Mouse (Mus musculus) left cerebral cortex, adult 18-20 months (tissue): ENCODE results near the gene Cdk6. TPM values are rescaled to one million over a fixed set of nuclear protein-coding genes. Genes with fewer than 3 reads are reported as not detected.
"Not testable (repeated sequence)": the region's sequence is repeated elsewhere in the genome, so short reads cannot be mapped to it uniquely, and the experiment has no call there.

Experiments
- DNase-seq, 2 experiments: peaks; one replicate each; pipeline ENCODE4 v3.0.0; 2021 to 2022; ENCODE audit warnings: low spot score in 2 of 2, mixed read lengths in 1 of 2
- total RNA-seq, 2 experiments: library from RNA; stranded (reverse); gene quantifications; 2 replicates each; pipeline ENCODE4 v1.2.3; 2021

Gene Cdk6
- total RNA-seq, 2 experiments from 2014 or later, result 2.2 to 3.8 TPM

DNA sequence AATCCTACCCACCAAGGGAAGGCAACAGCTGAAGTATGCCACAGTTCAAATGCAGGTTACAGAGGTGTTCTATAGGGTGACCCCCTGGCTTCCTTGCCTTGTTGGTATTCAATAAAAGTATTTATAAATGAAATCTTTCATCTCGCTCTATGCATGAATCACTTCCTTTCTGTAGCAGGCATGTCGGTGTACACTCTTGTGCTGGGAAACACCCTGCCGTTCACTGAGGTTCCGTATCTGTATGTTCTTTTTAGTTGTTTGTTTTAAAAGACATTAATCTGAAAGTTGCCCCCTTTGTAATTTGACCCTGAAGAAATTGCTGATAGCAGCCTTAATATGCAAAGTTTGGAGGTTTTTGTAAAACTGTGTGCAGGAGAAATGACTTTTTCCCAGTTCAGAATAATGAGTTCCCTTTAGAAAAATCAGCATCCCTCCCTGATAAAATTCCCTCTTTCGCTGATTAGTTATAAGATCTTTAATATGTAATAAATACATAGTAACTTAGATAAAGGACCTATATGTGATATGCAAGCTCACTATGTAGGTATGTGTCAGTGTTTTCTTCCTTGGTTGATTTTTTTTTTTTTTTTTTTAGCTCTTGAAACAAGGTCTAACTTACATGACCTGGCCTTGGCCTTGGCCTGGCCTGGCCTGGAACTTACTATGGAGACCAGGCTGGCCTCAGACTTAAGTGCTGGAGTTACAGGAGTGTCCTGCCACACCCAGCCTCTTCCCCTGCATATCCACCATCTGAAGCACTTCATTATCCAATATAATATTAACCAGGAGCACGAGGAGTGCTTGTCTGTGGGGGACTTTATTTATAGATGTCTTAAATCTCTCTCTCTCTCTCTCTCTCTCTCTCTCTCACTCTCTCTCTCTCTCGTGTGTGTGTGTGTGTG is 167.4 kb downstream of the Cdk6 start:
- DNase-seq, result no peak

DNA sequence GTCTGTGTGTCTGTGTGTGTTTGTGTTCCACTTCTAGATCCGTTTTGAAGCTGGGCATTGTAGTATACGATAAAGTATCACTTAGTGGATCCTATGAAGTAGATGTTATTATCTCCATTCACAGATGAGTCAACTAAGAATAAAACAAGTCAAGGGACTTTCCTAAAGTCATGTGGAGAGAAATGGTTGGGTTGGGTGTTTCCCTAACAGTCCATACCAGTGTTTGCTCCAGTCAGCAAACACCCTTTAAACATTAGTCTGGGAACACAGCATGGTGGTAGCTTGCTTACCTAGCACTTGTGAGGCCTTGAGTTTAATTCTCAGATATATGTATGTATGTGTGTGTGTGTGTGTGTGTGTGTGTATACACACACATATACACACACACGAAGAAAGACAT is 168.2 kb downstream of the Cdk6 start:
- no peak for DNase-seq

DNA sequence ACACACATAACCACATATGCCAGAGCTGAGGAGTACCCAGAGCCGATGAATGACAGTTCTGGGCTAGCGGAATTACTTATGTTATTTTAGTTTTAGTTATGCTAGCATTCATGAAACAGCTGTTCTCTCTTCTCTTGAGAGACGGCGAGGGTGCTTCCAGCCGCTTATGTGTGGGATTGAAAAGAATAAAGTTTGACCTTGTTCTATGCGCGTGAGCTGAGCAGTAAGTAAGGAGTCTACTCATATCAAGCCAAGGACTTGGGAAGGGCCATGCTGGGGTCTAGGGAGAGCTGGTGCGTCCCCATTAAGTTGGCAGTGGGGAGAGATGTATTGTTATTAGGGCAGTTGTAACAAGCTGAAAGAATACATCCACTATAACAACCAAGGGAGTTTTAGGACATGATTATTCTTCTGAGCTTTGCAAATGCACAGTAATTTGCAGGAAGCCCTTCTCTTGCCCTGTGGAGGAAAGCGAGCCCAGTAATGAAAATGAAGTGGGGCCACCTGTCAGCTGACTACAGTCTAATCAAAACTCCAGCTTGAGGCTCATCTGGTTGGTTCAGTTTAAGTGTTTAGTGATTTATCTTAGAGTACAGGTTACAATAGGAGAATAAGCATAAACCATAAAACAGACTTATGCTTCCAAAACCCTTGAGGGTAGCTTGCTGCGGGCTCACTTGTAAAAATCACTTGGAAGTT is 170.0 kb downstream of the Cdk6 start:
- no peak for DNase-seq

DNA sequence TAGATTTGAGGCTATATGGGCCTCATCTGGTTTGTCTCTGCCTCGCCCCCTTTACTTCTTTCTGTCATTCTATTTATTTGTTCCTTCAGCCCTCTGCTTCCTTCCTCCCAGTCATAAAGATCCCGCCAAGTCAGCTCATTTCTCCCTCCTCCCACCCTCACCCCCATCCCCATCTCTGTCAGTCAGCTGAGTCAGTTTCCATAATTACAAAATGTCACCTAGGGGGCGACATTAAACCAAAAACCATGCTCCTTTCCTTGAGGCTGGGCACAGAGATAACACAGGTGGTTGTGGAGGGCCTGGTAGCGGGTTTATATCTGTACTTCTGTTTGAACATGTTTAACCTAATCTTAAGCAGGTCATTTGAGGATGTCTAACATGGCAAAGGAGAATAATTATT is 171.3 kb downstream of the Cdk6 start:
- DNase-seq, result no peak

DNA sequence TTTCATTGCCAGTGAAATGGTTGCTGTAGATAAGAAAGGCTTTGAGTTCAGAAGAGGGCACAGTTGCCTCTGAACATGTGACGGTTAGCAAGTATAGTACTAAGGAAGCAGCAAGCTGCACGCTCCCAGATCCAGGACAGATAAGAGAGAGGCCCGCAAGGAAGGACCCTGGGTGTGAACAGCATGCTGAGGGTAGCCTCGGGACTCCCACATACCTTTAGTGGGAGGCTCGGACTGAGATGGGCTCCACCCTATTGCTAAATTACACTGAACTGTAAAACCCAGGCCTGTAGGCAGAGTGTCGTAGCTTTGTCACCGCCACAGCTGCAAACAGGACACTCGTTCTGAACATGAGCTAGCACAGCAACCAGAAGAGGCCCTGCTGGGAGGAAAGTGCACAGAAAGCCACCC is 173.6 kb downstream of the Cdk6 start:
- DNase-seq, result no peak

DNA sequence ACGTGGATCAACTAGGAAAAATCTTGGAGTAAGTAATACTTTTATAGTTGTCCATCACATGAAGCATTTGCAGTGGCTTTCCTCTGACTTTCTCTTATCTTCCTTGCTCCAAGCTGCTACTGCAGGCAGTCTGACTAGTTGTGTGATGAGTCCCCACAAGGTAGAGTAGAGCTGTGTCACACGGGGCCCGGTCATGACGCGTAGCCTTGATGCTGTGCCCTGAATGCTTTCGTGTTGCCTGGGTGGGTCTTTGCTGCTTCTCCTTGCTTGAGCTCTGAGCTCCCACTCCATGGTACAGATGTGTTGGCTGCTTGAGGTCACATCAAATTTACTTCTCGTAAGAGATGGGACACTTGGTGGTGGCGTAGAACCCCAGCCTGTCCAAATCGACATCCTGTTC is 174.2 kb downstream of the Cdk6 start:
- no peak for DNase-seq

DNA sequence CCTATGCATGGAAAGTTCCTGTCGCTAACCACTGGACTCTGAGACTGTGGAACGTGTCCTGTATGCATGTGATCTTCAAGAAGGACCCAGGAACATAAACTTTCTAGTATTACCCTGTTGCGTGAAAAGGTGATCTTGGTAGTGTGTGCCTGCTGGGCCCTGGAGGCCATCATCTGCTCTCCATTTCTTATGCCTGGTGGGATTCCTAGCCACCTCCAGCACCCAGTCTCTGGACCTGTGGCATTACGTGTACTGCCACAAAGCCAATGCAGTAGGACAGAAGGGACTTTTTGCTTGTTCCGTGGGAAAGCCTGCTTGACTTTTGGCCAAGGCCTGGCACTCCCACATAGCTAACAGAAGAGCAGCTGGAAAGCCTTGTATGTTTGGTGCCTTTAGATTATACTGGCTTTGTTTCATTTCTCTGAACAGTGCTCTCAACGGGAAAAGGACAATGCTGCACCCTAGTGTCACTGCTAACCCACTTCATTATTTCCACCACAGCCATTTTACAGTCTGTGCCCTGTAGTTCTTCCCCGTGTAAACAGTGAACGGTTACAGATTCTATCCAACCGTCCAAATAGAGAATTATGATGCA is 175.3 kb downstream of the Cdk6 start:
- DNase-seq, result peak; percentile 36 to 39

DNA sequence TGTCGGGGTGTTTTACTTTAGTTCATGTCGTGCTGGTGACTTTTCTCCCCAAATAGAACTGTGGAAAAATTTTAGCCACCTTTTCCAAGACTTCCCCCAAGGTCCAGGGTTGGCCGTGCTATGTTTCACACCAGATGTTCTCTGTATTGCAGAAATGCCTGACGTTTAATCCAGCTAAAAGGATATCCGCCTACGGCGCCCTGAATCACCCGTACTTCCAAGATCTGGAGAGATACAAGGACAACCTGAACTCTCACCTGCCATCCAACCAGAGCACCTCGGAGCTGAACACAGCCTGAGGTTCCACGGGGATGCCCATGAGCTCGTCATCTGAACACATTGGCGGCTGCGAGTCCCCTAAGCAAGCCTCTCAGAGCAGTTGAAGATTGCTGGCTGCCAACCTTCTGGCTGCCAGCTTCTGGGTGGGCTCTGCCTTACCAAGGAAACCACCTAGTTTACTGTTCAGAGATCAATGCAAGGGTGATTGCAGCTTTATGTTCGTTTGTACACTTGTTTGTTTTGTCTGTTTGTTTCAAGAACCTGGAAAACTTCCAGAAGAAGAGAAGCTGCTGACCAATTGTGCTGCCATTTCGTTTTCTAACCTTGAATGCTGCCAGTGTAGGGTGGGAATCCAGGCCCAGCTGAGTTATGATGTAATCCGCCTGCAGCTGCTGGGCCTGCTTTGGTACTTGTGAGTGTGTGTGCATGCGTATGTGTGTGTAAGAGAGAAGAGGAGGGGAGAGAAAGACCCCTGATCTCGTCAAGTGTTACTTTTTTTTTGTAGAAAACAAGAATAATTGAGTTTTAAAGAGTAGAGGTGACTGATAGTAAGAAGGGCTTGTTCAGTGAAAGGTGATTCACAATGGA is 179.4 kb downstream of the Cdk6 start:
- no peak for DNase-seq

DNA sequence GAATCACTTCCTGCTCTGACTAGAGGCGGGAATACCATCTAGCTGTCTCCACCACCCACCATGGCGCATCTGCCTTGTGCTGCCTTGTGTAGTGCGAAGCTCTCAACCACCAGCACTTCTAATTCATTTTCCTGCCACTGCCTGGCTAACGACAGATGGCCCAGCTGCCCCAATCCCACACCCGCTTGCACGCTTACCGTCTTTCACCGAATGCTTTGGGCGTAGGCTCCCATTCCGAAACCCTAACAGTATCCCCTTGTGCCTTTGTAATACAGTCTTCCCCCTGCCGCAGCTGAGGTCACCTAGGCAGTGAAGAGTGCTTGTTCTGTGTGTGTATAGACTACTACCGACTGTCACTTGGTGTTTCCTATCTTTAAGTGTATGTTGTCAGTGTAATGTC is 180.5 kb downstream of the Cdk6 start:
- no peak for DNase-seq

DNA sequence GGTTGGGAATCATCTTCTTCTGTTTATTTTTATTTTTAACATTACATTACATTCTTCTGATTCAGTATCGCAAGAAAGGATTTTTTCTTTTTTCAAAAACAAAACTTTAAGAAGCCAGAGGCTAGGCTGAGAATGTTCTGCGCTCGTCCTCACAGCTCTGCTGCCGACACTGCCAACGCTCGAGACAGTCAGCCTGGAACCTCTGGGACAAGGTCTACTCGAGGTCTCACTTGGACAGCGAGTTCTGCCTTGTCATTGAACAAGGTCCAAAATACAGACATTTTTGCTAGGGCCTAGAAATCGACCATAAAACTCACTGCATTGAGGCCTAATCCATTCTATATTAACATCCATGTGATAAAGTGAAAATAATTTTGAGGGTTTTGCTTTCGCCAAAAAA is 181.5 kb downstream of the Cdk6 start:
- DNase-seq, result no peak

DNA sequence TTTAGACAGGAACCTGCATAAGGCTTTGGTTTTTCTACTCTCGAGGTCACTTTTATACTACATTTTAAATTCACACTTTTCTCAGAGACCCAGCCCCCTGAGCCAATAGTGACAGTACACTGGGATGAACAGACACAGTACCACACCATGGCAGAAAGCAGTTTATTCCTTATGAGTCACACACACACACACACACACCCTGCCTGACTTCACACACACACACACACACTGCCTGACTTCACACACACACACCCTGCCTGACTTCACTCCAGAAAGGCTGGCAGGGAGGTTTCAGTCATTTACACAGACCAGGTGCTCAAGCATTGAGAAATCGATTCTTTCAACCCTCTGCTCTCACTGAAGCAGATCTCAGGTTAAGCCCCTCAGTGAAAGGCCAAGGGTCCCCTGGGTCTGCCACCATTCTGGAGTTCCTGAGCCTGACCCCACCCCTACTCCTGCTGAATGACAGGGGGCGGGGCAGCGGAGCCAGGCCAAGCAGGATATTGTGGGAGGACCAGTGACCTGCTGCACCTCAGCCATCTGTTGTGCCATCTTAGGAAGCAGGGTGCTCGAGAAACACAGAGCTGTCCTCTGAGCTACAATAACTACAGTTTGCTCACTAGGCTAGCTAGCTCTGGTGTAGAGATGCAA is 185.9 kb downstream of the Cdk6 start:
- no peak for DNase-seq

DNA sequence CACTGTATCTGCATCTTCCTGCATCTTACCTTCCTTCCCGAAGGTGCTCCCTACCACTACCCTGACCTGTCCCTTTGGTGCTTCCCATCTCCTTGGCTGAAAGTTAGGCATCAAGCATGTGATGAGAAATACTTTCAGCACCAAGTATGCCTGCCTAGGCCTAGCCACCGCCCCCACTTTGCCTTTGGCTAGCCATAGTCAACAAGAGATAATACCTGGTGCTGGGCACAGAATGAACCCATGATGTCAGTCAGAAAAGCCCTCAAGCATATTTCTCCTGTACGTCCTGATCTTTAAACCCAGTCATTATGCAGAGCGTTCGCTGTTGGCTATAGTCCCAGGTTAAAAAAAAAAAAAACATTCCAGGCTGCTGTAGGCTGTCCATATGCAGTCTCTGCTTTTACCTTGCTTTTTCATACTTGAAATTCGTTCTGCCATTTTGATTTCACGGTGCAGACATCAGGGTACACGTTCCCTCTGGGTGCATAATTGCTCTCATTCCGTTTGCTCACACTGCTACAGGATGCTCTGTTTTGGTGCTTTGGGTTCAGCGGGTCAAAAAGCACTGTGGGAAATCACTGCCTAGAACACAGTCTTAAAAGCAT is 188.4 kb downstream of the Cdk6 start:
- DNase-seq, result no peak

DNA sequence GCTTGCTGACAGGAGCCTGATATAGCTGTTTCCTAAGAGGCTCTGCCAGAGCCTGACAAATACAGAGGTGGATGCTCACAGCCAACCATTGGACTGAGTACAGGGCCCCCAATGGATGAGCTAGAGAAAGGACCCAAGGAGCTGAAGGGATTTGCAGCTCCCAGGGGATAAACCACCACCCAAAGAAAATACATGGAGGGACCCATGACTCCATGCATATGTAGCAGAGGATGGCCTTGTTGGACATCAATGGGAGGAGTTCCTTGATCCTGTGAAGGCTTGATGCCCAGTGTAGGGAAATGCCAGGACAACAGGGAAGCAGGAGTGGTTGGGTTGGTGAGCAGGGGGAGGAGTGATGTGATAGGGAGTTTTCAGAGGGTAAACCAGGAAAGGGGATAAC is 190.8 kb downstream of the Cdk6 start:
- DNase-seq, result not testable (repeated sequence)

DNA sequence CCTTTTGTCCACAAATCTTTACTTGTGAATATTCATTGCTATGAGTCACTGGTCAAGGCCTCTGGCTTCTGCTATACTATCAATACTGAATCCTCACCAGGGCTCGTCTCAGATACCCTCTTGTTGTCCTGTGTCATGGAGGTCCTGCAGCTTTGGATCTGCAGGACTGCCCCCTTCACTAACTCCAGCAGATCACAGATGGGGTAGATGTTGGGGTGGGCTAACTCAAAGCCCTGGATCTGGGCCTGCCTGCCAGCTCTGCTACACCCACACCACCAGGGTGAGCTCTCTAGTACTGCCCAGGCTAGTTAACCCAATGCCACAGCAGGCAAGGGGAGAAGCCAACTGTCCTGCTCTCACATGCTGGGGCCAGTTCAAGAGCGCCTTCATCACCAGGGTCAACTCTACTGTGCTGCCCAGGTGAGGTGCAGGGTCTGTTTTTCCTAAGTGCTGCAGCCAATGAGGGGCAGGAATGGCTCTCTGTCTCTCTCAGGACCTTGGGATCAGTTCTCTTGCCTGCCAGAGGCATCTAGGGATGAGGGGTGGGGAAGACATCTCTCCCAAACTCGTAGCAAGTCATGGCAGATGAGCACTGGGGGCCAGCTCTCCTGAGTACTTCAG is 195.4 kb downstream of the Cdk6 start:
- DNase-seq, result no peak

DNA sequence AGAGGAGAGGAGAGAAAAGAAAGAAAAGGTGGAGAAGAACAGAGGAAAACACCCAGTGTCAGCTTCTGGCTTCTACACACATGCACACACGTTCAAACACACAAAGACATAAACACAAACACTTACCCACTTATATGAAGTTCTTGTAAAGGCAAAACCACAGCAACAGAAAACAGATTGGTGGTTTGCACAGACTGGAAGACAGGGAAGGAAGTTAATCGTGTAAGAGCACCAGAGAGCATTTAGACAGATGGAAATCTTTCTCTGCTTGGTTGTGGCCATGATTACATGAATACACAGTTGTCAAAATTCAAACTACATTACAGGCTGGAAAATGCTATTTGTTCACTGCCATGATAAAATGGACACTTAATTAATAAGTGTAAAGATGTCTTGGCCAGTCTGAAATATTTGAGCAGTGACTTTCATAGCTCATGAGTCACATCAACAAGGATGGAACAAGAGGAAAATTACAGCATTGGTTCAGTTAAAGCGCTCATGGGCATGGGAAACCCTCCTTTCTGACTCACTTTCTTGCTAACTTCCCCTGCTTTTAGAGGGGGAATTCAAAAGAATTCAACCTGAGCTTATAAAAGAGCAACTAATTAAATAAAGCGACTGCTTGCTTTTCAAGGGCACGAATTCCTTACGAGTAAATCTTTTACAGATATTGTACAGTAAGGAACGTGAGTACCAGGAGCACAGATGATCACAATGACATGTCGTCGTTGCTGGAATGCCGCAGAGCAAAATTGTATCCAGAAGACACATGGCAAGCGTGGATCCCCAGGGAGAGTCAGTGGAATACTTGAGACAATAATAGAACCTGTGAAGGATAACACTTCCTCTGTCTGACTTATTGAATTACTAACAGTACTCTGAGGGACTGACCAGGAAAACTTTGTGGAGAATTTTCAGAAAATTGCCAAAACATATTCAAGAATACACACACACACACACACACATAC is 197.5 kb downstream of the Cdk6 start:
- DNase-seq, result no peak

DNA sequence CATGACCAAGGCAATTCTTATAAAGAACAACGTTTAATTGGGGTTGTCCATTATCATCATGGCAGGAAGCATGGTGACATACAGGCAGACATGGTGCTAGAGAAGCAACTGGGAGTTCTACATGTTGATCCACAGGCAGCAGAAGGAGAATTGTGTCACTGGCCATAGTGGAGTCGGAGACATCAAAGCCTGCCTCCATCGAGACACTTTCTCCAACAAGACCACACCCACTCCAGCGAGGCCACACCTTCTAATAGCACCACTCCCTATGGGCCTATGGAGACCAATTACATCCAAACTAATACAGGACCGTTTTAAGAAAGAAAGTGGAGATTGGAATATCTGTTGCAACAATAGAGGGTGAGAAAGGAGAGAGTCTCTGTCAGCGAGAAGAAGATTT is 200.6 kb downstream of the Cdk6 start:
- DNase-seq, result no peak

DNA sequence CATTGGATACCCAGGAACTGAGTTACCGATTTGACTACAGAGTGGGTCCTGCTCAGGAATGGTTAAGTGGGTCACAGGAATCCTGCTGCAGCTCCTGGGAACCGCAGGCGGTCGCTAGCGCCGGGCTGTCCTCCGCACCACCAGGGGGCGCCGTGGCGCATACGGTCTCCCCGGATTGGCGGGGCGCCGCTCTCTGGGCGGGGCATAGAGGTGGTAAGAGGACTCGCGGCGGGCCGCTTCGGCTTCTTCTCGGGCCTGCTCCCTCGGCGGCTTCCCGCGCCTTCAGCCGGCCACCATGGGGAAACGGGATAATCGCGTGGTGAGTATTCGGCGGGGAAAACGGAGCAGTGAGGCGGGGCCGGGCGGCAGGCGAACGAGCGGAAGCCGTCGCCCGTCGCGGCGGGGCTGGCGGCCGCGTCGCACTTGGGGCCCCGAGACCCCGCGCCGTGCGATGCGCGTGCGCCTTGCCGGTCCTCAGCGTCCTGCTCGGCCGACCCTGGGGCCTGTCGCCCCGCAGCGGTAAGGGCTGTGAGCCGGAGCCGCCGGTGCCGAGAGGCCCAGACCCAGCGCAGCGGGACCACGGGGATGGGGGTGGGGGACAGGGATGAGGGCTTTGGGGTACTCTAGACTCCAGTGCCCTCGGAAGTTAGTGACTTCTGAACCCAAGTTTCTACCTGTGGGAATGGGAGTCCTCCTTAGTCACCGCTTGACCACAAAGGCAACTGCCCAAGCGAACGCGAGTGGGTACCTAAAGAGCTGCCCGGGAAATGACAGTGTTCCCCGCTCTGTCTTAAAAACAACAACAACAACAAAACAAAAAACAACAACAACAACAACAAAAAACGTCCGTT is 202.6 kb downstream of the Cdk6 start, which contains the start of gene Fam133b:
Gene Fam133b (plus strand): TSS at position 205 of the 851 bp plus-strand sequence.
- DNase-seq, result peak; percentile 97 to 99

DNA sequence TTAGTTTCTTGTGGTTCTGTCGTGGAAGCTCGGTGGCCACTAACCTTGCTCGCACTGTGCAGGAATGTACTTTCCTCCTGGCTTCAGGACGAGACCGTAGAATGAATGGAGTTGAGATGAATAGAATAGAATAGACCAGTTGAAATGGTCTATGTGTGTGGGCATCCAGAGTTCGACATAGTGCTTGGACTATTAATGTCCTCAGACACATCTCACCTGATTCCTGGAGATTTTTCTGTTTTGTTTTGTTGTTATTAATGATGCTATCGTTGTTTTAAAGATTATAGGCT is 203.1 kb downstream of the Cdk6 start:
- no peak for DNase-seq
